Mouse (Mus musculus) forelimb bud, embryonic 11.5 days (tissue): ENCODE results near the gene Plxna4.
A peak's percentile ranks its signal among the peaks of the same experiment; 100 is the strongest.

Experiments
- DNase-seq: peaks from one replicate; pipeline ENCODE4 v3.0.0-alpha.2; 2012; ENCODE audit warnings: low read depth, low spot score

Gene Plxna4

GRCm38 (mm10) chr6:32588056-32588671 is at the start of gene Plxna4:
Gene Plxna4, minus strand, starts transcription at chr6:32588192.
- DNase-seq, result peak; percentile 54

GRCm38 (mm10) chr6:32637568-32638183 is 49.7 kb upstream of the Plxna4 start:
- DNase-seq, result no peak

- DNase-seq, result no peak
Observed at GRCm38 (mm10) chr6:32610712-32611111, 22.7 kb upstream of the Plxna4 start.

GRCm38 (mm10) chr6:32606787-32607186 is 18.8 kb upstream of the Plxna4 start:
- DNase-seq, result no peak

- no peak for DNase-seq
Observed at GRCm38 (mm10) chr6:32605581-32605980, 17.6 kb upstream of the Plxna4 start.

GRCm38 (mm10) chr6:32604901-32605300 is 16.9 kb upstream of the Plxna4 start:
- no peak for DNase-seq

- DNase-seq, result no peak
Observed at GRCm38 (mm10) chr6:32602130-32602529, 14.1 kb upstream of the Plxna4 start.

GRCm38 (mm10) chr6:32601306-32601705 is 13.3 kb upstream of the Plxna4 start:
- no peak for DNase-seq

- DNase-seq, result no peak
Observed at GRCm38 (mm10) chr6:32595591-32595990, 7.6 kb upstream of the Plxna4 start.

GRCm38 (mm10) chr6:32590979-32591758 is 3.2 kb upstream of the Plxna4 start:
- peak; percentile 81 for DNase-seq

- no peak for DNase-seq
Observed at GRCm38 (mm10) chr6:32589632-32590031, 1.6 kb upstream of the Plxna4 start.

- no peak for DNase-seq
Observed at GRCm38 (mm10) chr6:32587136-32588009, 619 bp downstream of the Plxna4 start.

- DNase-seq, result no peak
Observed at GRCm38 (mm10) chr6:32586821-32587135, 1.2 kb downstream of the Plxna4 start.

- no peak for DNase-seq
Observed at GRCm38 (mm10) chr6:32586390-32586789, 1.6 kb downstream of the Plxna4 start.

- DNase-seq, result no peak
Observed at GRCm38 (mm10) chr6:32585211-32585610, 2.8 kb downstream of the Plxna4 start.

GRCm38 (mm10) chr6:32584243-32584880 is 3.6 kb downstream of the Plxna4 start:
- DNase-seq, result no peak

GRCm38 (mm10) chr6:32583582-32583981 is 4.4 kb downstream of the Plxna4 start:
- DNase-seq, result no peak

- no peak for DNase-seq
Observed at GRCm38 (mm10) chr6:32571485-32571884, 16.5 kb downstream of the Plxna4 start.

- DNase-seq, result no peak
Observed at GRCm38 (mm10) chr6:32570445-32570844, 17.5 kb downstream of the Plxna4 start.

GRCm38 (mm10) chr6:32569919-32570318 is 18.1 kb downstream of the Plxna4 start:
- DNase-seq, result no peak

- DNase-seq, result no peak
Observed at GRCm38 (mm10) chr6:32546915-32547314, 41.1 kb downstream of the Plxna4 start.
